Mouse (Mus musculus): Measurements from ENCODE around the gene Rtn1.

DNA sequence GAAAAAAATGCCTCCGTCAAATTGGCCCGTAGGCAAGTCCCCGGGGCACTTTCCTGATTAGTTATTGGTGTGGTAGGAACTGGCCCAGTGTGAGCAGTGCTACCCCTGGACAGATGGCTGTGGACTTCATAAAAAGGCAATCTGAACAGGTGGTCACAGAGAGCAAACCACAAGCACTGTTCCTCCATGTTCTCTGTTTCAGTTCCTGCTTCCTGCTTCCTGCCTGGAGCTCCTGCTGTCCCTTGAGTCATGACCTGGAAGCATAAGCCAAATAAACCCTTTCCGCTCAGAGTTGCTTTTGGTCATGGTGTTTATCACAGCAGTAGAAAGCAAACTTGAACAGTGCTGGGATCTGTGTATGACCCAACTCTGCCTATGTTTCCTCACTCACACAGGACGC, 44.3 kb downstream of the Rtn1 start:
- TF ChIP-seq CTCF (IDR thresholded peaks at IDR 0.05; ENCODE audit: extremely low read depth, insufficient read depth, insufficient read length, insufficient replicate concordance) (no peak), POLR2A (IDR thresholded peaks at IDR 0.05; ENCODE audit: low read depth, low read length) (no peak)

Data from spleen, adult 2 months (tissue).